Mouse (Mus musculus): ENCODE measurements around the gene R3hdm1. TPM values are rescaled to one million over a fixed set of nuclear protein-coding genes. Genes with fewer than 3 reads are reported as not detected.

R3hdm1 gene
- polyA plus RNA-seq, 1 experiment from 2014 or later, result 92.9 TPM

DNA sequence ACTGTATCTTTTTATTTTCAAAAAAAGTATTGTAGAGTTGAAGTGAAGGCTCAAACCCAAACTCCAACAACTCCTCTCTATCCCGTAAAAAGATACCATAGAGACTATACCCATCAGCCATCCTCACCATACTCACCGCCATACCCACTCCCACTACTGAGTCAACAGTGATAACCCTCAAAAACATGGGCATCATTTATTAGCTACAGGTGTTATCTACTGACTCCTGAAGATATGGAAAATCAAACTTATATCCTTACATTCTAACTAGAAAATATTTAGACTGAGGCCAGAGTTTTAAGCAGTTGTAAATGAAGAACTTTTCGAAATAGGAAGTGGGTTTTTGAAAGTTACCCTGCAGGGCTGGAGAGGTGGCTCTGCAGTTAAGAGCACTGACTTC, 33.1 kb upstream of the R3hdm1 start:
- Histone ChIP-seq H3K4me3 (ENCODE audit: low read depth, low read length) (no peak overlapping the region), H3K9ac (ENCODE audit: low read length) (no peak overlapping the region), H3K4me2 (ENCODE audit: low read depth, severe bottlenecking) (no peak overlapping the region), H3K9me3 (ENCODE audit: control insufficient read depth, low read length) (no peaks in the 10 kb centered on the region), H3K27ac (replicated peaks; ENCODE audit: low read depth, low read length) (no peak overlapping the region), H3K27me3 (ENCODE audit: control insufficient read depth, insufficient read depth, low read length) (no peaks in the 10 kb centered on the region), H3K36me3 (ENCODE audit: control insufficient read depth, insufficient read depth, low read length) (no peaks in the 10 kb centered on the region), H3K4me1 (ENCODE audit: control insufficient read depth, insufficient read depth, low read length) (no peaks in the 10 kb centered on the region)
- WGBS, result 98% methylated on average over 3 of the region's 3 CpGs
- ATAC-seq (ENCODE audit: insufficient number of reproducible peaks, low FRiP score, low TSS enrichment, low read depth) (no peak), DNase-seq (ENCODE audit: low spot score) (no peak)

DNA sequence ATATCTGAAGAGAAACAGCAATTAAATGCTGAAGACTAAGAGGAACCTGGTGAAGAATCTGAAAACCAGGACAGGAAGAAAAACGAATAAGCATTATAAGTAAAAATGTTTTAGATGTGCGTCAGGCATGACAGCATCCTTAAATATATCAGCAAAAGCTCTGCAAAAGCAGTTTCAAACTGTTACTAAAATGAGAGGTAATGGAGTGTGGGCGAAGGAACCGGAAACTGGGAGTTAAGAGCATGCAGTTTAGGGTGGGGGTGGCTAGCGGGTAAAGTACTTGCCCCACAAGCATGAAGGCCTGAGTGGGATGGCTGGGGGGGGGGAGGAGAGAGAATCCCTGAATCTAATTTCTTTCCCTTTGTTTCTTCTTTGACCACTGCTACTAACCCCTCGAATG, 30.1 kb upstream of the R3hdm1 start:
- ATAC-seq (ENCODE audit: insufficient number of reproducible peaks, low FRiP score, low TSS enrichment, low read depth), result no peak

DNA sequence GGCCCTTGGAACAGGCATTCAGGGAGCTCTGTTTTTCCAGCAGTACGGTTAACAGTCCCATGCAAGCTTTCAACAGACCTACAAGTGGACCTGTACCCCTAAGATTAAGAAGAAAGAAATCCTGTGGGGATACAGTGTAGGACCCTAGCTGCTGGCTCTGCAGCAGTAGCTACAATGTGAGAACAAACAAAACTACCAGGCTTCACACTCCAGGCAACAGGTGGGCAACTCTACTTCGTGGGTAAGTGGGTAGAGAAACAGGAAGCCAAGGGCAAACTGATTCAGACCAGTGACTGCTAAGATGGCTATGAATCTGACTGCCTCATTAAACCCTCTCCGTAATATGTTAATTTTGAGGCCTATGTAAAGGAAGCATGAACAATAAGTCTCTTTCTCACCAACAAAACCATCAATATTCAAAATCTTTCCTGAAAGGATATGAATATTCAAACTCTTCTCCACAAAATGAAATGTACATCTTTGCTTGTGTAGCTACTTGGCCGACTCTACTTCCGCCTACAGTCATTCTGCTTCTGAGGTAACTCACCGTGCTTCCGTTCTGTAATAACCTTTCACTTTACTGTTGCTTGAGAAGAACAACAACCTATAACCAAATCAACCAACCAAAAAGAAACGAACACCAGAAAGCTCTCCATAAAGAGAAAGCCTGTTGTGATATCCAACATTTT, 26.2 kb upstream of the R3hdm1 start:
- DNase-seq (ENCODE audit: low spot score) (no peak), ATAC-seq (ENCODE audit: insufficient number of reproducible peaks, low FRiP score, low TSS enrichment, low read depth) (no peak)
- Histone ChIP-seq H3K4me2 (ENCODE audit: low read depth, severe bottlenecking) (no peak overlapping the region), H3K9me3 (ENCODE audit: control insufficient read depth, low read length) (no peaks in the 10 kb centered on the region), H3K27me3 (ENCODE audit: control insufficient read depth, insufficient read depth, low read length) (no peaks in the 10 kb centered on the region), H3K4me3 (ENCODE audit: low read depth, low read length) (no peak overlapping the region), H3K9ac (ENCODE audit: low read length) (no peak overlapping the region), H3K27ac (replicated peaks; ENCODE audit: low read depth, low read length) (no peak overlapping the region), H3K36me3 (ENCODE audit: control insufficient read depth, insufficient read depth, low read length) (no peaks in the 10 kb centered on the region), H3K4me1 (ENCODE audit: control insufficient read depth, insufficient read depth, low read length) (no peaks in the 10 kb centered on the region)
- WGBS, result 89% methylated on average over 8 of the region's 8 CpGs

More for the DNA sequence above, 30.1 kb upstream of the R3hdm1 start:
- H3K27me3 ChIP-seq (ENCODE audit: control insufficient read depth, insufficient read depth, low read length), result no peaks in the 10 kb centered on the region
- H3K4me1 ChIP-seq (ENCODE audit: control insufficient read depth, insufficient read depth, low read length), result no peaks in the 10 kb centered on the region
- H3K4me3 ChIP-seq (ENCODE audit: low read depth, low read length), result no peak overlapping the region
- no peak for DNase-seq (ENCODE audit: low spot score)
- H3K36me3 ChIP-seq (ENCODE audit: control insufficient read depth, insufficient read depth, low read length), result no peaks in the 10 kb centered on the region
- H3K9me3 ChIP-seq (ENCODE audit: control insufficient read depth, low read length), result no peaks in the 10 kb centered on the region
- no peak overlapping the region for H3K4me2 ChIP-seq (ENCODE audit: low read depth, severe bottlenecking)
- H3K27ac ChIP-seq (replicated peaks; ENCODE audit: low read depth, low read length), result no peak overlapping the region
- no peak overlapping the region for H3K9ac ChIP-seq (ENCODE audit: low read length)
- WGBS, result 91% methylated on average over 6 of the region's 6 CpGs

DNA sequence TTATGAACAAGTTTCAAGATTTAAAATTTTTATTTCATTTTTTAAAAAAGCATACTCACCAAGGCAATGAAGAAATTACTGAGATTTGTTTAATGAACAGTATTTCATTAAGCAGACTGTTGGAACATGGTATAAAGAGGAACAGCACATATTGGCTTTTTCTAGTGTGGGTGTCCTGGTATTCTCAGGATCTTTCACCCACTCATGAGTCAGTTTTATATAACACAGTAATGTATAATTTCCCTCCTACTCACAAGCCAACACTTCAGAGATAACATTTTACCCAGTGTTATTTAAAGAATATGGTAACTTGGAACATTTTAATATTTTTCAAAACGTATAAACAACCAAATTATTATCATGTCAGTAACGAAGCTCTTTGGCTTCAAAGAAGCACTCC, 25.3 kb upstream of the R3hdm1 start:
- ATAC-seq (ENCODE audit: insufficient number of reproducible peaks, low FRiP score, low TSS enrichment, low read depth) (no peak), DNase-seq (ENCODE audit: low spot score) (no peak)
- no peaks in the 10 kb centered on the region for H3K36me3 ChIP-seq (ENCODE audit: control insufficient read depth, insufficient read depth, low read length)
- H3K4me2 ChIP-seq (ENCODE audit: low read depth, severe bottlenecking), result no peak overlapping the region
- H3K9me3 ChIP-seq (ENCODE audit: control insufficient read depth, low read length), result no peaks in the 10 kb centered on the region
- 88% methylated on average over 2 of the region's 2 CpGs for WGBS
- no peaks in the 10 kb centered on the region for H3K27me3 ChIP-seq (ENCODE audit: control insufficient read depth, insufficient read depth, low read length)
- H3K4me1 ChIP-seq (ENCODE audit: control insufficient read depth, insufficient read depth, low read length), result no peaks in the 10 kb centered on the region
- no peak overlapping the region for H3K9ac ChIP-seq (ENCODE audit: low read length)
- H3K27ac ChIP-seq (replicated peaks; ENCODE audit: low read depth, low read length), result no peak overlapping the region
- H3K4me3 ChIP-seq (ENCODE audit: low read depth, low read length), result no peak overlapping the region

DNA sequence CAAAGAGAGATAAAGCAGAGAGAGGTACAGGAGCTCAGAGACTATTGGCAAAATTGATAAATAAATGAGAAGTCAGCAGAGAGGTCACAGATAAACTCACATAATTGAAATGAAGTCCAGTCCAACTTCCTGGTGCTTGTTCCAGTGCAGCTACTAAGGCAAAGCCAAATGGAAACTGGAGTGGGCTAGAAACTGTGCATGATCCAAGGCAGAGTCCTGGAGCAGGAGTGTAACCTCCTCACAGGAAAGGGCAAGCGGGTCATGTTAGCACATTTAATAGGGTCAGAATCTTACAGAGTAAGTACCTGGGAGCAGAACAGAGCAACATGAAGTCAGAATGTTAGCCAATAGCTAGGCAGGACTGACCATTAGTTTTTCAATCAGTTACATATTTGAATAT, 24.5 kb upstream of the R3hdm1 start:
- no peak overlapping the region for H3K4me3 ChIP-seq (ENCODE audit: low read depth, low read length)
- H3K36me3 ChIP-seq (ENCODE audit: control insufficient read depth, insufficient read depth, low read length), result no peaks in the 10 kb centered on the region
- no peak for ATAC-seq (ENCODE audit: insufficient number of reproducible peaks, low FRiP score, low TSS enrichment, low read depth)
- DNase-seq (ENCODE audit: low spot score), result no peak
- no peaks in the 10 kb centered on the region for H3K4me1 ChIP-seq (ENCODE audit: control insufficient read depth, insufficient read depth, low read length)
- no peak overlapping the region for H3K9ac ChIP-seq (ENCODE audit: low read length)
- no peaks in the 10 kb centered on the region for H3K27me3 ChIP-seq (ENCODE audit: control insufficient read depth, insufficient read depth, low read length)
- no peak overlapping the region for H3K27ac ChIP-seq (replicated peaks; ENCODE audit: low read depth, low read length)
- H3K9me3 ChIP-seq (ENCODE audit: control insufficient read depth, low read length), result no peaks in the 10 kb centered on the region
- 93% methylated on average over 1 of the region's 1 CpGs for WGBS
- no peak overlapping the region for H3K4me2 ChIP-seq (ENCODE audit: low read depth, severe bottlenecking)

DNA sequence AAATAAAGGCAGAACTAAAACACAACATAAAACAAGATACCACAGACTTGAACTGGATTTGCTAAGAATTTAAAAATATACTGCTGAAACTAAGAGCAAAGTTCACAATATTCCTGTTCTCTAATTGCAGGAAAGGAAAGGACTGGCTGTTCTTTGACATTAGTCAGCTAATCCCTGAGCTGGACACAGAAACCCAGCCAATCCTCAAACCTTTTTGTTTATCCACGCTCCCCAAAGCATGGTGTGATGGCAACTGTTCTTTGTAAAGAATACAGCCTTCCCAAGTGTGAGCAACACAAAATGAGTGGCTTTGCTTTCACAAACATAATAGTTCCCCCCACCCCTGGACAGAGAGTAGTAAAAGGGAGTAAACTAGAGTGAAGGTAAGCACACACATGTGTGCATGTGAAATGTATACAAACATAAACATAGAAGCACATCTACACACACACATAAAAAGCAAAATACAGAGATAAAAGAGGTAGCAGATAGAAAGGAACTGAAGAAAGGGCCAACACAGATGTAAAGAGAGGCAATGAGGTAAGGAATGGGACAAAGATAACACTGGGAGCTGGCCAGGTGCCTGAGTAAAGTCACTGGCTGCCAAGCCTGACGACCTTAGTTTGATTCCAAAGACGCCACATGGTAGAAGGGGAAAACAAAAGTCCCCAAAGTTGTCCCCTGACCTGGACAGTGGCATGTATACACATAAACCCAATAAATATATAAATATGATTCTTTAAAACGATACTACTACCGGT, 22.0 kb upstream of the R3hdm1 start:
- H3K9ac ChIP-seq (ENCODE audit: low read length), result no peak overlapping the region
- H3K4me2 ChIP-seq (ENCODE audit: low read depth, severe bottlenecking), result no peak overlapping the region
- no peaks in the 10 kb centered on the region for H3K4me1 ChIP-seq (ENCODE audit: control insufficient read depth, insufficient read depth, low read length)
- 88% methylated on average over 5 of the region's 5 CpGs for WGBS
- no peaks in the 10 kb centered on the region for H3K9me3 ChIP-seq (ENCODE audit: control insufficient read depth, low read length)
- no peaks in the 10 kb centered on the region for H3K36me3 ChIP-seq (ENCODE audit: control insufficient read depth, insufficient read depth, low read length)
- ATAC-seq (ENCODE audit: insufficient number of reproducible peaks, low FRiP score, low TSS enrichment, low read depth) (no peak), DNase-seq (ENCODE audit: low spot score) (no peak)
- H3K27me3 ChIP-seq (ENCODE audit: control insufficient read depth, insufficient read depth, low read length), result no peaks in the 10 kb centered on the region
- no peak overlapping the region for H3K27ac ChIP-seq (replicated peaks; ENCODE audit: low read depth, low read length)
- no peak overlapping the region for H3K4me3 ChIP-seq (ENCODE audit: low read depth, low read length)

DNA sequence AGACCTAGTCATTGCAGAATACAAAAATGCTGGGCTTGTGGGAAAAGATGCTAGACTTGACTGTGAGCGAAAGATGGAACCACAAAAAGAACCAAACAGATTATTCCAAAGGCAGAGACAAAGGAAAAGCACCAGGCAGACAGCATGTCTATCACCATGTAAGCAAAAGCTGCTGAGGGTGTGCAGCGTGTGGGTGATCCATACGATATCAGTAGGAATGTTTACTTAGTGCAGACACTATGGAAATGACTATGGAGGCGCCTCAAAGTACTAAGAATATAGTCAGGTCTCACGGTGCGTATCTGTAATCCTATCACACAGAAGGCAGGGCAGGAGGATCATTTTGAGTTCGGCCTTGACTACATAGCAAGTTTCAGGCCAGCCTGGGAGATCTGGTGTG, 21.2 kb upstream of the R3hdm1 start:
- ATAC-seq (ENCODE audit: insufficient number of reproducible peaks, low FRiP score, low TSS enrichment, low read depth) (no peak), DNase-seq (ENCODE audit: low spot score) (no peak)
- Histone ChIP-seq H3K27me3 (ENCODE audit: control insufficient read depth, insufficient read depth, low read length) (no peaks in the 10 kb centered on the region), H3K9ac (ENCODE audit: low read length) (no peak overlapping the region), H3K4me2 (ENCODE audit: low read depth, severe bottlenecking) (no peak overlapping the region), H3K4me1 (ENCODE audit: control insufficient read depth, insufficient read depth, low read length) (no peaks in the 10 kb centered on the region), H3K27ac (replicated peaks; ENCODE audit: low read depth, low read length) (no peak overlapping the region), H3K36me3 (ENCODE audit: control insufficient read depth, insufficient read depth, low read length) (no peaks in the 10 kb centered on the region), H3K9me3 (ENCODE audit: control insufficient read depth, low read length) (no peaks in the 10 kb centered on the region), H3K4me3 (ENCODE audit: low read depth, low read length) (no peak overlapping the region)
- WGBS, result 93% methylated on average over 7 of the region's 7 CpGs

DNA sequence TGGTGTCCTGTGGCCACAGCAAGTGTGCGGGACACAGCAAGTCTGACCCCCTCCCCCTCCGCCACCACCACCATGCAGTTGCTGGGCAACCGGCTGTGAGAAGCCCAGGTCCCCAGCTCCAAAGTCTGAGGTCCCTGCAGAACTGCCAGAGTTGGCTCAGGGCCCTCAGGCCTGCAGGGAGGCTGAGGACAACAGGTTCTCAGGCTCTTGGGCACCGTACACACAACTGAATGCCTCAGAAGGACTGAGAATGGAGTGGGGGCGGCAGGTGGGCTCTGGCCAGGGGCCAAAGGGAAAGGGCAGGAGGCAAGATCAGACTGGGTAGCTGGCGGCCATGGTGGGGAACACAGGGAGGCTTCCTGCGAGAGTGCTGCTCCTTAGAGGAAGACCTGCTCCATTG, 20.3 kb upstream of the R3hdm1 start:
- no peak overlapping the region for H3K9ac ChIP-seq (ENCODE audit: low read length)
- DNase-seq (ENCODE audit: low spot score) (no peak), ATAC-seq (ENCODE audit: insufficient number of reproducible peaks, low FRiP score, low TSS enrichment, low read depth) (no peak)
- WGBS, result 93% methylated on average over 7 of the region's 7 CpGs
- no peaks in the 10 kb centered on the region for H3K9me3 ChIP-seq (ENCODE audit: control insufficient read depth, low read length)
- H3K4me3 ChIP-seq (ENCODE audit: low read depth, low read length), result no peak overlapping the region
- H3K36me3 ChIP-seq (ENCODE audit: control insufficient read depth, insufficient read depth, low read length), result no peaks in the 10 kb centered on the region
- H3K4me2 ChIP-seq (ENCODE audit: low read depth, severe bottlenecking), result no peak overlapping the region
- no peaks in the 10 kb centered on the region for H3K27me3 ChIP-seq (ENCODE audit: control insufficient read depth, insufficient read depth, low read length)
- no peaks in the 10 kb centered on the region for H3K4me1 ChIP-seq (ENCODE audit: control insufficient read depth, insufficient read depth, low read length)
- no peak overlapping the region for H3K27ac ChIP-seq (replicated peaks; ENCODE audit: low read depth, low read length)

Data from limb, embryonic 11.5 days (tissue).